Mouse (Mus musculus) midbrain, embryonic 13.5 days (tissue): ENCODE measurements around the gene Prdx5. TPM values are rescaled to one million over a fixed set of nuclear protein-coding genes. Genes with fewer than 3 reads are reported as not detected.

Experiments
- ATAC-seq: fragments of 200-750 bp; cut with Nextera tagmentation; 2 replicates; pipeline ENCODE4 v1.8.0; 2017; ENCODE audit warnings: mild to moderate bottlenecking, moderate TSS enrichment, moderate library complexity
- H3K27ac ChIP-seq: fragments of 300-500 bp; sonication (generic); 2 replicates; pipeline ENCODE4 v1.5.1; 2015; ENCODE audit warnings: inconsistent platforms, mild to moderate bottlenecking, moderate library complexity
- H3K27me3 ChIP-seq: fragments of 300-500 bp; sonication (generic); 2 replicates; pipeline ENCODE4 v1.6.1; 2015; ENCODE audit warnings: mild to moderate bottlenecking, inconsistent platforms
- H3K36me3 ChIP-seq: fragments of 300-500 bp; sonication (generic); 2 replicates; pipeline ENCODE4 v1.6.1; 2015; ENCODE audit warnings: mild to moderate bottlenecking, inconsistent platforms
- H3K4me1 ChIP-seq: fragments of 300-500 bp; sonication (generic); replicated peaks from 2 replicates; pipeline ENCODE4 v1.6.1; 2015; ENCODE audit warnings: inconsistent platforms
- H3K4me2 ChIP-seq: fragments of 300-500 bp; sonication (generic); replicated peaks from 2 replicates; pipeline ENCODE4 v1.6.1; 2015; ENCODE audit warnings: moderate library complexity, mild to moderate bottlenecking, inconsistent platforms
- H3K4me3 ChIP-seq: fragments of 300-500 bp; sonication (generic); replicated peaks from 2 replicates; pipeline ENCODE4 v1.5.1; 2015; ENCODE audit warnings: mild to moderate bottlenecking, inconsistent platforms
- H3K9ac ChIP-seq: fragments of 300-500 bp; sonication (generic); replicated peaks from 2 replicates; pipeline ENCODE4 v1.6.1; 2015; ENCODE audit warnings: mild to moderate bottlenecking, inconsistent platforms
- H3K9me3 ChIP-seq: fragments of 300-500 bp; sonication (generic); 2 replicates; pipeline ENCODE4 v1.6.1; 2016; ENCODE audit warnings: mild to moderate bottlenecking, inconsistent platforms
- WGBS: fragments of 180-500 bp; shearing (Covaris S2); methylation state at CpG from one replicate; pipeline ENCODE4 v1.1.7; 2015; 5-methylcytosine and 5-hydroxymethylcytosine counted together
- polyA plus RNA-seq: library from polyadenylated mRNA; unstranded; fragments of >200 nt; fragmentation: Nextera tagmentation; extraction: Ambion mirVana; gene quantifications from 2 replicates; pipeline ENCODE4 v1.2.1, GENCODE M21; 2015

The Prdx5 gene
- polyA plus RNA-seq, 1 experiment from 2014 or later: 231 TPM

DNA sequence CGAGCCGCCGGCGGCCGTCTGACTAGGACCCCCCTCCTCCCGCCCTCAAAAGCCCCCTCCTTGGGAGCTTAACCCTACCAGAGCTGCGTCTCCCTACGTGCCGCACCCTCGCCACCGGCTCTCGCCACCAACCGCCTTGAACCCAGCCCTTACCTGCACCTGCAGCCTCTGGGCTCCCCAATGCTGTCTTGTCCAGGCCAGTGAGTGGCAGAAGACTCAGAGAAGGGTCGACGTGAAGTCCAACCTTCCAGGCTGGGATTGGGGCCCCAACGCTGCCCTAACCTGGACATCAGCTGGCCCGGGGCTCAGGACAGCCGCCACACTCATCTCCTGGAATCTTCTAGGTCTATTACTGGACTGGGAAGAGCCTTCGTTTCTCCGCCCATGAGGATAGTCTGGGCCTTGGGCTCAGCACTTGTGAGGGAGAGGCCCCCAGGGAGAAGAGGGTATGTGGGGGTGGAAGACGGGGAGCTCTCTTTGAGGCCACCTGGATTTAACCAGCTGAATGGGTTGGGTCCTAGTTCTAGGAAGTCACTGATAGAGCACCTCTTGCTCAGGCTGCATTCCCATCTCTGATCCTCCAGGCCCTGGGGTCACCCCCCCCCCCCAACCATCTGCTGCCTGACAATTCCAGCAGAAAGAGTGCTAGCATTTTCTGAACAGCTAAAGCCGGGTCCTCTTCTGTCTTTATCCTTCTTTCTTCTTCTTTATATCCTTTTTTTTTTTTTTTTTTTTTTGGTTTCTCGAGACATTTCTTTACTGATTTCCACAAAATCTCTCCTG lies 24.5 kb upstream of the Prdx5 start, which contains the start of gene Kcnk4:
Kcnk4 (minus strand) TSS at position 321 of the 783 bp plus-strand sequence.
- peaks cover 68% of the 10 kb centered on the region for H3K27me3 ChIP-seq
- H3K4me1 ChIP-seq: peaks cover 33% of the 10 kb centered on the region
- H3K9me3 ChIP-seq: no peaks in the 10 kb centered on the region
- WGBS: 8% methylated on average over 23 of the region's 23 CpGs
- no peak within 1 kb of the TSS for H3K27ac ChIP-seq
- peaks cover 9% of the 10 kb centered on the region for H3K36me3 ChIP-seq
- H3K9ac ChIP-seq: peak within 1 kb of the TSS; percentile 57
- H3K4me3 ChIP-seq: peak within 1 kb of the TSS; percentile 43
- no peak for ATAC-seq
- peak within 1 kb of the TSS; percentile 70 for H3K4me2 ChIP-seq

- Histone ChIP-seq H3K36me3 (peaks cover 9% of the 10 kb centered on the region), H3K4me3 (peak overlapping the region; percentile 43), H3K9ac (peak overlapping the region; percentile 57), H3K9me3 (no peaks in the 10 kb centered on the region), H3K27me3 (peaks cover 76% of the 10 kb centered on the region), H3K4me2 (peak overlapping the region; percentile 70), H3K4me1 (peaks cover 25% of the 10 kb centered on the region), H3K27ac (no peak overlapping the region)
- ATAC-seq: peak; percentile 69
- WGBS: 3% methylated on average over 58 of the region's 58 CpGs
These were observed 23.7 kb upstream of the Prdx5 start for GRCm38 (mm10) chr19:6933436-6934194.

DNA sequence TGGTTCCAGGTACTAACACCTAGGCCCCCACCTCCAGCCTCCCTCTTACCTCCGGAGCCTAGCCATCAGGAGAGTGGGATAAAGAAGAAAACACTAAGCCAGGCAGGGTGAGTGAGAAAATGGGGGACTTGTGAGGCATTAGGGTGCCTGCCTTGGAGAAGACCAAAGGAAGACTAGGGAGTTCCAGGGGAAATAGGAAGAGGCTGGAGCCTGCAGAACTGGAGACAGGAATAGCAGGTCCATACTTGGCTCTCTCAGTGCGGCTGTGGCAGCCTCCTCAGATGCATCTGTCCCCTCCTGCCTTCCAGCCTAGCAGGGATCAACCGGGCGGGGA lies 23.2 kb upstream of the Prdx5 start:
- Histone ChIP-seq H3K36me3 (peaks cover 5% of the 10 kb centered on the region), H3K9ac (no peak overlapping the region), H3K4me1 (peaks cover 20% of the 10 kb centered on the region), H3K27me3 (peaks cover 81% of the 10 kb centered on the region), H3K4me2 (peak overlapping the region; percentile 70), H3K9me3 (no peaks in the 10 kb centered on the region), H3K27ac (no peak overlapping the region), H3K4me3 (peak overlapping the region; percentile 43; the same call in 1 of the 2 replicates)
- no peak for ATAC-seq
- 13% methylated on average over 4 of the region's 4 CpGs for WGBS

DNA sequence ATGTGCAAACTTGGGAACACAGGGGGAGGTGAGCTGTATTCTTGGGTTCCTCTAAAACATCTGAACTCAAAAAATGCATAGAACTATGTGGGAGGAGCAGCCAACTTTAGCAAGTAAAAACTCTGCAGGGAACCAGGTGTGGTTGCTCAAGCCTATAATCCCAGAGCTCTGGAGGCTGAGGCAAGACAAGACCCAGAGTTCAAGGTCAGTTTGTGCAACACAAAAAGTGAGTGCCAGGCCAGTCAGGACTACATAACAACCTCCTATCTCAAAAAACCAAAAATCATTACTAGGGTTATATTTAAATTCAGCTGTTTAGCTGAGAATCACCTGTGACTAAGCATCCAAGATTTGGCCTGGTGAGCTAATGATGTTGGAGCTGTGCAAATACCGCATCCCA lies 22.1 kb upstream of the Prdx5 start:
- H3K27ac ChIP-seq: no peak overlapping the region
- H3K36me3 ChIP-seq: no peaks in the 10 kb centered on the region
- no peak overlapping the region for H3K9ac ChIP-seq
- peaks cover 16% of the 10 kb centered on the region for H3K4me1 ChIP-seq
- 33% methylated on average over 1 of the region's 1 CpGs for WGBS
- H3K9me3 ChIP-seq: no peaks in the 10 kb centered on the region
- no peak overlapping the region for H3K4me3 ChIP-seq
- no peak for ATAC-seq
- H3K27me3 ChIP-seq: peaks cover 92% of the 10 kb centered on the region
- H3K4me2 ChIP-seq: no peak overlapping the region

DNA sequence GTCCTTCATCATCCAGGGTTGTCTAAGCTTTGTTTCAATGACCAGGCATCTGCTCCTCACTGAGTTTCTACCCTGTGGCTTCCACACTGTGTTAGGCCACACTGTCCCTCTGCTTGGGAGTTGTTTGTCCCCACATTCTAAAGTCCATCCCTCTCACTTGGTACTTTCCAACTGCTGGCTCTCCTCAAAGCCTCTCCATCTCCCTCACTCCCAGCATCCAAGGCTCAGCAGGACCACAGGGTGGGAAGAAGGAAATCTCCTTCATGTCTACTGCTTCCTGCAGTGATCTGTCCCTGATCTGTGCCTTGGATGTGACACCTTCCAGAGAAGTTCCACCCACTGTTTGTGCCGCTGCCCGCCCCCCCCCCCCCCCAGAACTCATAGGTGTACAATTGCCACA lies 21.1 kb upstream of the Prdx5 start:
- Histone ChIP-seq H3K27ac (no peak overlapping the region), H3K4me2 (no peak overlapping the region), H3K4me1 (peaks cover 21% of the 10 kb centered on the region), H3K9me3 (no peaks in the 10 kb centered on the region), H3K36me3 (no peaks in the 10 kb centered on the region), H3K9ac (no peak overlapping the region), H3K27me3 (peaks cover 97% of the 10 kb centered on the region), H3K4me3 (no peak overlapping the region)
- ATAC-seq: no peak
- 0% methylated on average over 2 of the region's 2 CpGs for WGBS

DNA sequence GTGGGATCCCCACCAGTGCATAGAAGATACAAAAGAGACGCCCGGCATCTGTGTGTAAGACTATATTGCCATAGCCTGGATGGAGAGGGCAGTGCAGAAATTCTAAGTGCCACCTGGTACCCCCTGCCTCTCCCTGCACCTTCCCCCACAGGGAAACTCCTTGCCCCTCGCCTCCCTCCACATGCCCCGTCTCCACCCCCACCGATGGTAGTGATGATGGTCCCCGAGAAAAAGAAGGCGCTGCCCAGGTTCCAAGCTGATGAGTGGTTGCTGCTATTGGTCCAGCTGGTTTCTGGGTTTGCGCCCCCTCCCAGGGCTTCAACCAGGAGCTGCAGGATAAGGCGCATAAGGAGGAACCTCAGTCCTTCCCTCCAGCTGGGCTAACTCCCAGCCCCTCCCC lies 18.2 kb upstream of the Prdx5 start:
- Histone ChIP-seq H3K4me2 (no peak overlapping the region), H3K4me3 (no peak overlapping the region), H3K27me3 (peaks cover 96% of the 10 kb centered on the region), H3K9ac (no peak overlapping the region), H3K4me1 (peaks cover 21% of the 10 kb centered on the region), H3K27ac (no peak overlapping the region), H3K9me3 (no peaks in the 10 kb centered on the region), H3K36me3 (no peaks in the 10 kb centered on the region)
- ATAC-seq: no peak
- WGBS: 9% methylated on average over 9 of the region's 9 CpGs

DNA sequence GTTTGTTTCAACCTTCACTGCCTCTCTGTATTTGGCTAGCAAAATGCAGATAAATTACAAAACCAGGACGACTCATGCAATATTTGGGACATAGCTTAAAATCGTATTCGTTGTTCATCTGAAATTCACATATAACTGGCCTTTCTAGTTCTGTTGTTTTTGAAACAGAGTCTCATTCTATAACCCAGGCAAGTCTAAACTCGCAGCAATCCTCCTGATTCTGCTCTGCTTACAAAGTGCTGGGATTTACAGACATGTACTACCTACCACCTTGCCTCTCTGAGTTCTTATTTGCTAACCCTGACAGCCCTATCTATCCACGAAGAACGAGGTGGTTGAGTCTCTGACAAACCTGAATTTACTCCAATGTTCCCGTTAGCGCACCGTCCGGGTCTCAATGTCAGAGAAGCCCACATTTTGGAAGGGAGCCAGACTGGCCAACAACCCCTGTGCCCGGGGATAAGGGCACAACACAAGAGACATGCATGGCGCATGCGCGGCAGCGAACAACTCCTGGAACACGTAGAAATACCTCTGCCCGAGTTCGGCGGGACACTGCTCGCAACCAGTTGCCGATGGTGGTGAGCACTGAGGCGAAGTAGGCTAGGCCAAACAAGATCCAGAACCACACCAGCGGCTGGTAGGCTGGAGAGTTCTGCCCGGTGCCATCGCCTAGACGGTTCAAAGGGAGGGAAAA lies 16.8 kb upstream of the Prdx5 start:
- Histone ChIP-seq H3K36me3 (no peaks in the 10 kb centered on the region), H3K27me3 (peaks cover 90% of the 10 kb centered on the region), H3K9ac (peak overlapping the region; percentile 25; the same call in 1 of the 2 replicates), H3K4me3 (peak overlapping the region; percentile 22), H3K9me3 (no peaks in the 10 kb centered on the region), H3K4me2 (peak overlapping the region; percentile 35), H3K4me1 (peaks cover 28% of the 10 kb centered on the region), H3K27ac (no peak overlapping the region)
- ATAC-seq: no peak
- 11% methylated on average over 26 of the region's 26 CpGs for WGBS

DNA sequence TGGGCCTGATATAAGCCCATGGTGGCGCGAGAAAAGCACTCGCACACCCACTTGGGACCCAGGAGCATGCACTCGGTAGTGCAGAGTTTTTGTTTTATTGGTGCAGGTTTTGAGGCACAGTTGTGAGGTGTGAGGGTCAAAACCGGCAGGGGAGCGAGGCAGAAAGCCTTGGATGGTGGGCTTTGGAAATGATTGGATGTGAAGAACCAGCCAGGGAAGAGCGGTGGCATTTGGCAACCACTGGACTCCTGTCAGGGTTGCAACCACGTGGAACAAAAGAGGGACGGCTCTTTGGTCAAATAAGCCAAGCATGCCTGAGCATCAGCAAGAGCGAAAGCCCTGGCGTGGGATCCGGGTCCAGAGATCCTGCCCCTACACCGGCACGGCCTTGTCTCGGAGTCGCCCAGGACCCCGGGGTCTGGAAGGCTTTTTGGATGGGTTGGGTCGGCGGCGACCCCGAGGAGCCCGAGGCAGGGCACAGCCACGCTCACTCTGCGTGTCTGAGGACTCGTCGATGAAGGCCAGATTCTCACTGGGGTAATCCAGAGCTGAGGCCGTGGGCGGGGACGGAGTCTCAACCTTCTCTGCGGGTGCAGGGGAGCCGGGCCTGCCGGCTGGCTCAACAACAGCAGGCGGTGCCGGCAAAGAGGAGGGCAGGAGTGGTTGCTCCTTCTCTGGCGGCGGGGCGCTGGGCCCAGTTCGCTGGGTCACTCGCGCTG lies 15.9 kb upstream of the Prdx5 start:
- no peak overlapping the region for H3K4me2 ChIP-seq
- ATAC-seq: no peak
- WGBS: 5% methylated on average over 39 of the region's 40 CpGs
- H3K4me3 ChIP-seq: peak overlapping the region; percentile 8; the same call in 1 of the 2 replicates
- no peaks in the 10 kb centered on the region for H3K36me3 ChIP-seq
- H3K9me3 ChIP-seq: no peaks in the 10 kb centered on the region
- H3K9ac ChIP-seq: no peak overlapping the region
- no peak overlapping the region for H3K27ac ChIP-seq
- peaks cover 80% of the 10 kb centered on the region for H3K27me3 ChIP-seq
- peaks cover 32% of the 10 kb centered on the region for H3K4me1 ChIP-seq

- Histone ChIP-seq H3K4me3 (peak within 1 kb of the TSS; percentile 8; the same call in 1 of the 2 replicates), H3K36me3 (no peaks in the 10 kb centered on the region), H3K27ac (no peak within 1 kb of the TSS), H3K9ac (no peak within 1 kb of the TSS), H3K27me3 (peaks cover 75% of the 10 kb centered on the region), H3K9me3 (no peaks in the 10 kb centered on the region), H3K4me2 (peak within 1 kb of the TSS; percentile 9; the same call in 1 of the 2 replicates), H3K4me1 (peaks cover 37% of the 10 kb centered on the region)
- WGBS: 2% methylated on average over 9 of the region's 9 CpGs
- ATAC-seq: no peak
These were observed 15.3 kb upstream of the Prdx5 start, which contains the start of gene Catsperz for GRCm38 (mm10) chr19:6925307-6925573. Gene Catsperz, minus strand, starts transcription at chr19:6925380.

GRCm38 (mm10) chr19:6924461-6925306 lies 14.8 kb upstream of the Prdx5 start:
- peaks cover 43% of the 10 kb centered on the region for H3K4me1 ChIP-seq
- H3K36me3 ChIP-seq: no peaks in the 10 kb centered on the region
- peaks cover 71% of the 10 kb centered on the region for H3K27me3 ChIP-seq
- ATAC-seq: no peak
- no peak overlapping the region for H3K4me3 ChIP-seq
- 4% methylated on average over 39 of the region's 39 CpGs for WGBS
- no peaks in the 10 kb centered on the region for H3K9me3 ChIP-seq
- H3K9ac ChIP-seq: no peak overlapping the region
- H3K4me2 ChIP-seq: peak overlapping the region; percentile 9; the same call in 1 of the 2 replicates
- H3K27ac ChIP-seq: no peak overlapping the region
